Mouse (Mus musculus) liver, adult 2 months (tissue): Measurements from ENCODE around the gene Mitd1. TPM values are rescaled to one million over a fixed set of nuclear protein-coding genes. Genes with fewer than 3 reads are reported as not detected.

Experiments
- DNase-seq: peaks from one replicate; pipeline ENCODE4 v3.0.0-alpha.2; 2011; ENCODE audit warnings: low read depth, low spot score; ENCODE audit errors: extremely low read depth
- H3K27ac ChIP-seq: fragments of 200-500 bp; replicated peaks from 2 replicates; pipeline ENCODE4 v1.5.1; 2012; ENCODE audit warnings: low read depth, mild to moderate bottlenecking, control low read depth, inconsistent platforms, low read length; ENCODE audit not compliant: insufficient read depth
- H3K27me3 ChIP-seq: fragments of 200-500 bp; 2 replicates; pipeline ENCODE4 v1.6.1; 2012; ENCODE audit warnings: mild to moderate bottlenecking, moderate library complexity, low read length, inconsistent platforms; ENCODE audit not compliant: control insufficient read depth, insufficient read depth
- H3K36me3 ChIP-seq: fragments of 200-500 bp; 2 replicates; pipeline ENCODE4 v1.6.1; 2012; ENCODE audit warnings: low read length, inconsistent platforms; ENCODE audit not compliant: control insufficient read depth, insufficient read depth
- H3K4me1 ChIP-seq: fragments of 200-500 bp; 2 replicates; pipeline ENCODE4 v1.6.1; 2011; ENCODE audit warnings: low read length; ENCODE audit not compliant: control insufficient read depth, insufficient read depth
- H3K4me3 ChIP-seq: fragments of 200-500 bp; 2 replicates; pipeline ENCODE4 v1.5.1; 2011; ENCODE audit warnings: low read depth, mild to moderate bottlenecking, control low read depth, low read length, moderate library complexity; ENCODE audit not compliant: insufficient read depth
- H3K79me2 ChIP-seq: fragments of 200-500 bp; 2 replicates; pipeline ENCODE4 v1.6.1; 2012; ENCODE audit warnings: inconsistent platforms, mild to moderate bottlenecking, low read length, moderate library complexity; ENCODE audit not compliant: control insufficient read depth, insufficient read depth
- H3K9ac ChIP-seq: fragments of 200-500 bp; 2 replicates; pipeline ENCODE4 v1.6.1; 2012; ENCODE audit warnings: low read depth, mild to moderate bottlenecking, control low read depth, inconsistent platforms, low read length
- CTCF ChIP-seq: fragments of 200-500 bp; IDR thresholded peaks from 2 replicates; pipeline ENCODE4 v1.5.1; 2011; ENCODE audit warnings: low read depth, low read length, control low read depth
- POLR2A ChIP-seq: fragments of 200-500 bp; IDR thresholded peaks from 2 replicates; pipeline ENCODE4 v1.6.1; 2011; ENCODE audit warnings: low read length, control low read depth; ENCODE audit not compliant: insufficient read depth; ENCODE audit errors: extremely low read depth
- WGBS: fragments of 180-500 bp; shearing (Covaris S2); methylation state at CpG from one replicate; pipeline ENCODE4 v1.1.7; 2018; 5-methylcytosine and 5-hydroxymethylcytosine counted together
- polyA plus RNA-seq: library from polyadenylated mRNA; depleted of rRNA; stranded (reverse); fragments of >200 nt; gene quantifications from 2 replicates; pipeline ENCODE4 v1.2.3, GENCODE M21; 2012
- total RNA-seq: library from RNA; depleted of rRNA; stranded (reverse); fragments of >200 nt; gene quantifications from 2 replicates; pipeline ENCODE4 v1.2.3, GENCODE M21; 2014

Mitd1 gene
- total and polyA plus RNA-seq, 2 experiments, result 4.6 to 10.7 TPM

GRCm38 (mm10) chr1:37866286-37866685, 23.9 kb downstream of the Mitd1 start, which contains the start of gene Tsga10:
TSS of gene Tsga10 (minus strand) at chr1:37866429.
- TF ChIP-seq POLR2A (no peak), CTCF (no peak)
- Histone ChIP-seq H3K4me1 (no peaks in the 10 kb centered on the region; the same call in 1 of the 2 replicates), H3K9ac (peak within 1 kb of the TSS; percentile 83), H3K4me3 (peak within 1 kb of the TSS; percentile 91), H3K27me3 (no peaks in the 10 kb centered on the region), H3K27ac (peak within 1 kb of the TSS; percentile 68), H3K36me3 (no peaks in the 10 kb centered on the region), H3K79me2 (no peaks in the 10 kb centered on the region)
- DNase-seq, result no peak
- 87% methylated on average over 6 of the region's 6 CpGs for WGBS

GRCm38 (mm10) chr1:37865401-37866215, 24.6 kb downstream of the Mitd1 start:
- H3K27me3 ChIP-seq, result no peaks in the 10 kb centered on the region
- H3K9ac ChIP-seq, result peak overlapping the region; percentile 83
- peak overlapping the region; percentile 68 for H3K27ac ChIP-seq
- H3K79me2 ChIP-seq, result no peaks in the 10 kb centered on the region
- no peaks in the 10 kb centered on the region; the same call in 1 of the 2 replicates for H3K4me1 ChIP-seq
- TF ChIP-seq CTCF (no peak), POLR2A (no peak)
- H3K36me3 ChIP-seq, result no peaks in the 10 kb centered on the region
- DNase-seq, result no peak
- 10% methylated on average over 23 of the region's 23 CpGs for WGBS
- H3K4me3 ChIP-seq, result peak overlapping the region; percentile 91

GRCm38 (mm10) chr1:37864511-37865400, 25.5 kb downstream of the Mitd1 start:
- Histone ChIP-seq H3K9ac (peak overlapping the region; percentile 83), H3K27ac (peak overlapping the region; percentile 68), H3K79me2 (no peaks in the 10 kb centered on the region), H3K4me1 (no peaks in the 10 kb centered on the region; the same call in 1 of the 2 replicates), H3K27me3 (no peaks in the 10 kb centered on the region), H3K4me3 (peak overlapping the region; percentile 91), H3K36me3 (no peaks in the 10 kb centered on the region)
- under 1% methylated on average over 87 of the region's 90 CpGs for WGBS
- TF ChIP-seq POLR2A, result peak; percentile 89
- peak; percentile 23; the same call in 1 of the 2 replicates for TF ChIP-seq CTCF
- DNase-seq, result peak; percentile 87

GRCm38 (mm10) chr1:37850696-37851095, 39.5 kb downstream of the Mitd1 start:
- DNase-seq, result no peak
- Histone ChIP-seq H3K27ac (no peak overlapping the region), H3K79me2 (no peaks in the 10 kb centered on the region), H3K36me3 (peaks cover 2% of the 10 kb centered on the region; the same call in 1 of the 2 replicates), H3K27me3 (no peaks in the 10 kb centered on the region), H3K4me1 (no peaks in the 10 kb centered on the region), H3K9ac (no peak overlapping the region), H3K4me3 (no peak overlapping the region)
- TF ChIP-seq CTCF (no peak), POLR2A (no peak)
- WGBS, result 53% methylated on average over 2 of the region's 2 CpGs

GRCm38 (mm10) chr1:37846878-37847277, 43.3 kb downstream of the Mitd1 start:
- WGBS, result 86% methylated on average over 8 of the region's 8 CpGs
- no peak for DNase-seq

More at GRCm38 (mm10) chr1:37846878-37847277, 43.3 kb downstream of the Mitd1 start:
- no peaks in the 10 kb centered on the region for H3K79me2 ChIP-seq
- H3K27ac ChIP-seq, result no peak overlapping the region
- H3K4me3 ChIP-seq, result no peak overlapping the region
- no peaks in the 10 kb centered on the region for H3K27me3 ChIP-seq
- no peaks in the 10 kb centered on the region for H3K4me1 ChIP-seq
- TF ChIP-seq CTCF (no peak), POLR2A (no peak)
- H3K9ac ChIP-seq, result no peak overlapping the region
- peaks cover 2% of the 10 kb centered on the region; the same call in 1 of the 2 replicates for H3K36me3 ChIP-seq
